Mouse (Mus musculus): Measurements from ENCODE around the gene Chrna1. TPM values are rescaled to one million over a fixed set of nuclear protein-coding genes. Genes with fewer than 3 reads are reported as not detected.

The Chrna1 gene
- polyA plus RNA-seq, 1 experiment from 2014 or later: 0.10 TPM

- 18% methylated on average over 6 of the region's 6 CpGs for WGBS
- no peak for ATAC-seq
- Histone ChIP-seq H3K9me3 (ENCODE audit: control insufficient read depth, low read length) (no peaks in the 10 kb centered on the region), H3K4me3 (ENCODE audit: low read length) (no peak overlapping the region), H3K27me3 (replicated peaks; ENCODE audit: control insufficient read depth, insufficient read depth, low read length) (no peaks in the 10 kb centered on the region), H3K4me1 (ENCODE audit: control insufficient read depth, insufficient read depth, low read length) (no peaks in the 10 kb centered on the region), H3K27ac (ENCODE audit: low read length) (no peak overlapping the region), H3K4me2 (ENCODE audit: low read depth, low read length) (no peak overlapping the region), H3K9ac (ENCODE audit: low read depth, low read length) (no peak overlapping the region), H3K36me3 (ENCODE audit: control insufficient read depth, insufficient read depth, low read length) (no peaks in the 10 kb centered on the region)
Measured at GRCm38 (mm10) chr2:73550725-73551124, 29.4 kb downstream of the Chrna1 start.

GRCm38 (mm10) chr2:73548542-73548941, 31.6 kb downstream of the Chrna1 start:
- no peak overlapping the region for H3K4me3 ChIP-seq (ENCODE audit: low read length)
- WGBS: 73% methylated on average over 2 of the region's 2 CpGs
- ATAC-seq: no peak

GRCm38 (mm10) chr2:73547256-73547655, 32.9 kb downstream of the Chrna1 start:
- Histone ChIP-seq H3K9me3 (ENCODE audit: control insufficient read depth, low read length) (no peaks in the 10 kb centered on the region), H3K4me1 (ENCODE audit: control insufficient read depth, insufficient read depth, low read length) (no peaks in the 10 kb centered on the region), H3K4me2 (ENCODE audit: low read depth, low read length) (no peak overlapping the region), H3K27me3 (replicated peaks; ENCODE audit: control insufficient read depth, insufficient read depth, low read length) (no peaks in the 10 kb centered on the region), H3K36me3 (ENCODE audit: control insufficient read depth, insufficient read depth, low read length) (no peaks in the 10 kb centered on the region), H3K27ac (ENCODE audit: low read length) (no peak overlapping the region), H3K9ac (ENCODE audit: low read depth, low read length) (no peak overlapping the region), H3K4me3 (ENCODE audit: low read length) (no peak overlapping the region)
- 88% methylated on average over 4 of the region's 4 CpGs for WGBS
- no peak for ATAC-seq

More at GRCm38 (mm10) chr2:73548542-73548941, 31.6 kb downstream of the Chrna1 start:
- Histone ChIP-seq H3K4me2 (ENCODE audit: low read depth, low read length) (no peak overlapping the region), H3K9me3 (ENCODE audit: control insufficient read depth, low read length) (no peaks in the 10 kb centered on the region), H3K36me3 (ENCODE audit: control insufficient read depth, insufficient read depth, low read length) (no peaks in the 10 kb centered on the region), H3K27me3 (replicated peaks; ENCODE audit: control insufficient read depth, insufficient read depth, low read length) (no peaks in the 10 kb centered on the region), H3K9ac (ENCODE audit: low read depth, low read length) (no peak overlapping the region), H3K27ac (ENCODE audit: low read length) (no peak overlapping the region), H3K4me1 (ENCODE audit: control insufficient read depth, insufficient read depth, low read length) (no peaks in the 10 kb centered on the region)

GRCm38 (mm10) chr2:73545556-73545955, 34.6 kb downstream of the Chrna1 start:
- no peaks in the 10 kb centered on the region for H3K9me3 ChIP-seq (ENCODE audit: control insufficient read depth, low read length)
- no peak for ATAC-seq
- 80% methylated on average over 2 of the region's 2 CpGs for WGBS
- no peak overlapping the region for H3K4me3 ChIP-seq (ENCODE audit: low read length)
- peaks cover 5% of the 10 kb centered on the region for H3K4me1 ChIP-seq (ENCODE audit: control insufficient read depth, insufficient read depth, low read length)
- no peaks in the 10 kb centered on the region for H3K36me3 ChIP-seq (ENCODE audit: control insufficient read depth, insufficient read depth, low read length)
- no peak overlapping the region for H3K4me2 ChIP-seq (ENCODE audit: low read depth, low read length)
- no peaks in the 10 kb centered on the region for H3K27me3 ChIP-seq (replicated peaks; ENCODE audit: control insufficient read depth, insufficient read depth, low read length)
- H3K9ac ChIP-seq (ENCODE audit: low read depth, low read length): no peak overlapping the region
- H3K27ac ChIP-seq (ENCODE audit: low read length): no peak overlapping the region

GRCm38 (mm10) chr2:73540450-73541162, 39.5 kb downstream of the Chrna1 start:
- Histone ChIP-seq H3K4me2 (ENCODE audit: low read depth, low read length) (peak overlapping the region; percentile 39), H3K9ac (ENCODE audit: low read depth, low read length) (peak overlapping the region; percentile 38; the same call in 1 of the 2 replicates), H3K36me3 (ENCODE audit: control insufficient read depth, insufficient read depth, low read length) (no peaks in the 10 kb centered on the region), H3K9me3 (ENCODE audit: control insufficient read depth, low read length) (no peaks in the 10 kb centered on the region), H3K27ac (ENCODE audit: low read length) (no peak overlapping the region), H3K4me1 (ENCODE audit: control insufficient read depth, insufficient read depth, low read length) (peaks cover 5% of the 10 kb centered on the region), H3K27me3 (replicated peaks; ENCODE audit: control insufficient read depth, insufficient read depth, low read length) (no peaks in the 10 kb centered on the region), H3K4me3 (ENCODE audit: low read length) (peak overlapping the region; percentile 8; the same call in 1 of the 2 replicates)
- WGBS: 23% methylated on average over 16 of the region's 16 CpGs
- peak; percentile 53 for ATAC-seq

GRCm38 (mm10) chr2:73539697-73540096, 40.4 kb downstream of the Chrna1 start:
- no peaks in the 10 kb centered on the region for H3K9me3 ChIP-seq (ENCODE audit: control insufficient read depth, low read length)

GRCm38 (mm10) chr2:73539141-73539540, 41.0 kb downstream of the Chrna1 start:
- 86% methylated on average over 3 of the region's 3 CpGs for WGBS

More at GRCm38 (mm10) chr2:73539697-73540096, 40.4 kb downstream of the Chrna1 start:
- Histone ChIP-seq H3K4me2 (ENCODE audit: low read depth, low read length) (no peak overlapping the region), H3K4me1 (ENCODE audit: control insufficient read depth, insufficient read depth, low read length) (peaks cover 5% of the 10 kb centered on the region), H3K9ac (ENCODE audit: low read depth, low read length) (no peak overlapping the region), H3K36me3 (ENCODE audit: control insufficient read depth, insufficient read depth, low read length) (no peaks in the 10 kb centered on the region), H3K4me3 (ENCODE audit: low read length) (no peak overlapping the region), H3K27me3 (replicated peaks; ENCODE audit: control insufficient read depth, insufficient read depth, low read length) (no peaks in the 10 kb centered on the region), H3K27ac (ENCODE audit: low read length) (no peak overlapping the region)
- 23% methylated on average over 1 of the region's 1 CpGs for WGBS
- no peak for ATAC-seq

GRCm38 (mm10) chr2:73538590-73538989, 41.5 kb downstream of the Chrna1 start:
- WGBS: 64% methylated on average over 13 of the region's 13 CpGs
- no peaks in the 10 kb centered on the region for H3K9me3 ChIP-seq (ENCODE audit: control insufficient read depth, low read length)
- no peak overlapping the region for H3K4me3 ChIP-seq (ENCODE audit: low read length)
- no peaks in the 10 kb centered on the region for H3K27me3 ChIP-seq (replicated peaks; ENCODE audit: control insufficient read depth, insufficient read depth, low read length)
- no peak overlapping the region for H3K27ac ChIP-seq (ENCODE audit: low read length)
- no peak for ATAC-seq
- peaks cover 5% of the 10 kb centered on the region for H3K4me1 ChIP-seq (ENCODE audit: control insufficient read depth, insufficient read depth, low read length)
- no peak overlapping the region for H3K9ac ChIP-seq (ENCODE audit: low read depth, low read length)
- no peaks in the 10 kb centered on the region for H3K36me3 ChIP-seq (ENCODE audit: control insufficient read depth, insufficient read depth, low read length)
- H3K4me2 ChIP-seq (ENCODE audit: low read depth, low read length): no peak overlapping the region

More at GRCm38 (mm10) chr2:73539141-73539540, 41.0 kb downstream of the Chrna1 start:
- Histone ChIP-seq H3K9me3 (ENCODE audit: control insufficient read depth, low read length) (no peaks in the 10 kb centered on the region), H3K36me3 (ENCODE audit: control insufficient read depth, insufficient read depth, low read length) (no peaks in the 10 kb centered on the region), H3K9ac (ENCODE audit: low read depth, low read length) (no peak overlapping the region), H3K4me2 (ENCODE audit: low read depth, low read length) (no peak overlapping the region), H3K4me1 (ENCODE audit: control insufficient read depth, insufficient read depth, low read length) (peaks cover 5% of the 10 kb centered on the region), H3K27ac (ENCODE audit: low read length) (no peak overlapping the region), H3K27me3 (replicated peaks; ENCODE audit: control insufficient read depth, insufficient read depth, low read length) (no peaks in the 10 kb centered on the region), H3K4me3 (ENCODE audit: low read length) (no peak overlapping the region)
- no peak for ATAC-seq

GRCm38 (mm10) chr2:73536091-73536783, 43.9 kb downstream of the Chrna1 start:
- 82% methylated on average over 15 of the region's 15 CpGs for WGBS
- ATAC-seq: no peak
- no peaks in the 10 kb centered on the region for H3K9me3 ChIP-seq (ENCODE audit: control insufficient read depth, low read length)

More at GRCm38 (mm10) chr2:73536091-73536783, 43.9 kb downstream of the Chrna1 start:
- no peak overlapping the region for H3K27ac ChIP-seq (ENCODE audit: low read length)
- H3K4me1 ChIP-seq (ENCODE audit: control insufficient read depth, insufficient read depth, low read length): peaks cover 5% of the 10 kb centered on the region
- H3K4me2 ChIP-seq (ENCODE audit: low read depth, low read length): no peak overlapping the region
- no peaks in the 10 kb centered on the region for H3K27me3 ChIP-seq (replicated peaks; ENCODE audit: control insufficient read depth, insufficient read depth, low read length)
- H3K36me3 ChIP-seq (ENCODE audit: control insufficient read depth, insufficient read depth, low read length): no peaks in the 10 kb centered on the region
- no peak overlapping the region for H3K9ac ChIP-seq (ENCODE audit: low read depth, low read length)
- no peak overlapping the region for H3K4me3 ChIP-seq (ENCODE audit: low read length)
